Comparison of ENCODE assay signal across 34 mouse cellular contexts in the genomic region with DNA sequence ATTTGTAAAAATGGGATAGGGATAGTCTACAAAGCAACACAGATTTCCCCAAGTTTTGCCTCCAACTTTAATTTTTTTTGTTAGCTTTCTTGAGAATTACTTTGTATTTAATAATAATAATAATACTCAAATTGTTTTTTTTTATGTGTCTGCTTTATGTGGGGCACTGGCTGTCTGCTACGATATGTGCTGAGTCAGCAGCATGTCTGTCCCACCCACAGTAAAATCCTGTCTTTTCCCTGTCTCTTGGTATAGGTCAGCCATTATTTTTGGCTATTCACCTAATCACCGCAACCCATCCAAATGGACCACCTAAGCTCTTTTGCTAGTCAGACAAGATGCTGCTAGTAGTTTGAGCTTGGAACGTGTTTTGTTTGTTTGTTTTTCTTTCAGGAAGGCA.
"Had no signal": no experiment of that assay in that cellular context is flagged by ENCODE, and none has a peak within 500 bp of the region (broad histone marks: within the 10 kb centered on the region; RNA-seq: fewer than 3 reads in every experiment).

No protein-coding gene starts in this region.

- H3K4me1 ChIP-seq: heart, embryonic 12.5 days; heart, embryonic 13.5 days; heart, embryonic 15.5 days; hindbrain, embryonic 10.5 days; hindbrain, embryonic 12.5 days; hindbrain, embryonic 13.5 days; hindbrain, embryonic 15.5 days; intestine, embryonic 15.5 days; kidney, embryonic 15.5 days had no signal

- H3K36me3 ChIP-seq: heart, embryonic 12.5 days; heart, embryonic 13.5 days; heart, embryonic 15.5 days; hindbrain, embryonic 10.5 days; hindbrain, embryonic 12.5 days; hindbrain, embryonic 13.5 days; hindbrain, embryonic 15.5 days; intestine, embryonic 15.5 days; kidney, embryonic 15.5 days had no signal

- H3K9me3 ChIP-seq: heart, embryonic 12.5 days; heart, embryonic 13.5 days; heart, embryonic 15.5 days; hindbrain, embryonic 10.5 days; hindbrain, embryonic 12.5 days; hindbrain, embryonic 13.5 days; hindbrain, embryonic 15.5 days; intestine, embryonic 15.5 days; kidney, embryonic 15.5 days had no signal

- ATAC-seq: hindbrain, embryonic 16.5 days; hindbrain, postnatal 0 days; inflammation-experienced regulatory T-cells, adult 6 months; intestine, embryonic 15.5 days; intestine, embryonic 16.5 days; intestine, postnatal 0 days had no signal

- H3K4me3 ChIP-seq: heart, embryonic 12.5 days; heart, embryonic 13.5 days; heart, embryonic 15.5 days; hindbrain, embryonic 10.5 days; hindbrain, embryonic 12.5 days; hindbrain, embryonic 13.5 days; hindbrain, embryonic 15.5 days; intestine, embryonic 15.5 days; kidney, embryonic 15.5 days; layer of hippocampus, adult 2 months; left cerebral cortex, adult 2 months had no signal

- H3K4me2 ChIP-seq: heart, embryonic 12.5 days; heart, embryonic 13.5 days; heart, embryonic 15.5 days; hindbrain, embryonic 12.5 days; hindbrain, embryonic 13.5 days; hindbrain, embryonic 14.5 days; hindbrain, embryonic 15.5 days; intestine, embryonic 15.5 days; kidney, embryonic 15.5 days had no signal

- H3K9ac ChIP-seq: heart, embryonic 12.5 days; heart, embryonic 13.5 days; heart, embryonic 15.5 days; hindbrain, embryonic 12.5 days; hindbrain, embryonic 13.5 days; hindbrain, embryonic 14.5 days; hindbrain, embryonic 15.5 days; intestine, embryonic 15.5 days; kidney, embryonic 15.5 days had no signal

- DNase-seq: heart, postnatal 10 days; heart, postnatal 14 days; heart, postnatal 36 days; heart, postnatal 4 days; kidney, adult 11 months; kidney, adult 18-20 months; kidney, adult 2 months; kidney, adult 8-10 months; kidney, adult 9 months; kidney, postnatal 10 days; kidney, postnatal 14 days; kidney, postnatal 25 days; kidney, postnatal 36 days; kidney, postnatal 4 days; layer of hippocampus, adult 9-11 months; layer of hippocampus, postnatal 36 days had no signal

- H3K27ac ChIP-seq: heart, embryonic 13.5 days; heart, embryonic 15.5 days; hindbrain, embryonic 10.5 days; hindbrain, embryonic 12.5 days; hindbrain, embryonic 13.5 days; hindbrain, embryonic 14.5 days; hindbrain, embryonic 15.5 days; hindbrain, postnatal 0 days; intestine, embryonic 15.5 days; kidney, embryonic 15.5 days; kidney, postnatal 0 days; layer of hippocampus, adult 2 months; left cerebral cortex, adult 2 months had no signal

- H3K27me3 ChIP-seq: heart, embryonic 12.5 days; heart, embryonic 13.5 days; heart, embryonic 15.5 days; hindbrain, embryonic 12.5 days; hindbrain, embryonic 13.5 days; hindbrain, embryonic 15.5 days; intestine, embryonic 15.5 days; kidney, embryonic 15.5 days had no signal
